Mouse (Mus musculus) kidney, adult 8-10 months (tissue): ENCODE results near the gene Gm4301.
"Not testable (repeated sequence)": the region's sequence is repeated elsewhere in the genome, so short reads cannot be mapped to it uniquely, and the experiment has no call there.

Experiments used
- DNase-seq, 2 experiments: peaks; one replicate each; pipeline ENCODE4 v3.0.0; 2022

Gene Gm4301

DNA sequence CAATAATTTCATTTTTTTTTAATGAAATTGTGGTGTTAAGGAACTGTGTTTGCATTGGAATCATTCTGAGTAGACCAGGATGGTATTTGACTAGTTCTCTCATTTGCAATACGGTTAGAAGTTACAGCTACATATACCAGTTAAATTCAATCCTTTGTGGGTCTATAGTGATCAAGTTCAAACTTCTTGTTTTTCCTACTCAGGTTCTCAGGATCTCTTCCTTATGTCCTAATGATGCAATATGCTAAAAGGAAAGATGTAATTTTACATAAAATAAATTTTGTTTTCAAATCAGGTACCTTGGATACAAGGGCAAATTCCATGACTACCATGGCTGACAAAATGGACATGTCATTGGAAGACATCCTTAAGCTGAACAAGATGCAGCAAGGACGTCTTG, at the start of gene Gm4301:
Gene Gm4301, plus strand, starts transcription at position 301 of the 400 bp plus-strand sequence.
- not testable (repeated sequence) for DNase-seq

- DNase-seq = no peak
Measured at GRCm38 (mm10) chr10:100296105-100296504, 39.4 kb upstream of the Gm4301 start.

DNA sequence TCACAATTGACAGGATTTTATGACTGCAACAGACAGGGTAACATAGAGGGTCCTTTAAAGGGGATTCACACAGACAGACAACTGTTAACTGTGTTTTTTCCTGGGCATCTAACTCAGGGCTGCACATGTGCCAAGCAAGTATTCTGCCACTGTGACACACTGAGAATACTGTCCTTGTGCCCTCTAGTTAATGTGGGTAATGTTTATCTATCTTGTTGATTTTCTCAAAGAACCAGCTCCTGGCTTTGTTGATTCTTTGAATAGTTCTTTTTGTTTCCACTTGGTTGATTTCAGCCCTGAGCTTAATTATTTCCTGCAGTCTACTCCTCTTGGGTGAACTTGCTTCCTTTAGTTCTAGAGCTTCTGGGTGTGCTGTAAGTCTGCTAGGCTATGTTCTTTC, 35.4 kb upstream of the Gm4301 start:
- peak; percentile 18 to 20 for DNase-seq

GRCm38 (mm10) chr10:100340536-100340935, 5.1 kb downstream of the Gm4301 start, which contains the start of gene Gm4302:
Gm4302 (plus strand) TSS chr10:100340836.
- not testable (repeated sequence) for DNase-seq

DNA sequence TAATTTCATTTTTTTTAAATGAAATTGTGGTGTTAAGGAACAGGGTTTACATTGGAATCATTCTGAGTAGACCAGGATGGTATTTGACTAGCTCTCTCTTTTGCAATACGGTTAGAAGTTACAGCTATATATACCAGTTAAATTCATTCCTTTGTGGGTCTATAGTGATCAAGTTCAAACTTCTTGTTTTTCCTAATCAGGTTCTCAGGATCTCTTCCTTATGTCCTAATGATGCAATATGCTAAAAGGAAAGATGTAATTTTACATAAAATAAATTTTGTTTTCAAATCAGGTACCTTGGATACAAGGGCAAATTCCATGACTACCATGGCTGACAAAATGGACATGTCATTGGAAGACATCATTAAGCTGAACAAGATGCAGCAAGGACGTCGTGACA, 10.2 kb downstream of the Gm4301 start, which contains the start of gene Gm4303:
Gene Gm4303, plus strand, starts transcription at position 301 of the 400 bp plus-strand sequence.
- DNase-seq = not testable (repeated sequence)

- DNase-seq = not testable (repeated sequence)
Measured at GRCm38 (mm10) chr10:100350793-100351192, 15.3 kb downstream of the Gm4301 start, which contains the start of gene Gm4305. Gm4305 (plus strand) TSS chr10:100351093.

DNA sequence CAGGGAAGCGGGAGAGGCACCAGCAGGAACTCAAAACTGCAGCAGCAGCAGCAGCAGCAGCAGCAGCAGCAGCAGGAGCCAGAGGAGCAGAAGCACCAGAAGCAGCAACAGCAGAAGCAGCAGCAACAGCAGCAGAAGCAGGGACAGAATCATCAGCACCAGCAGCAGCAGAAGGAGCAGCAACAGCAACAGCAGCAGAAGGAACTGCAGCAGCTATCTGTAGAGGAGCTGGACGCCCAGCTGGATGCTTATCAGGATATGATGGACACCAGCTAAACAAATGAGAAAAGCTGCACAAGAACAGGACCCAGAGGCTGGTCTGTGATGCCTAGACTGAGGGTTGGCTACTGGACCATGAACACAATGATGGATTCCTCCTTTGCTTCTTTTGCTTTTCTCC, 21.4 kb downstream of the Gm4301 start:
- peak in 1 of 2 experiments; percentile 4 for DNase-seq

GRCm38 (mm10) chr10:100361038-100361437, 25.6 kb downstream of the Gm4301 start, which contains the start of gene Gm4307:
Gm4307 (plus strand) TSS chr10:100361338.
- not testable (repeated sequence) for DNase-seq

GRCm38 (mm10) chr10:100382460-100382859, 47.0 kb downstream of the Gm4301 start, which contains the start of gene Gm4312:
Gm4312 (minus strand) TSS chr10:100382560.
- DNase-seq = not testable (repeated sequence)
